Mouse (Mus musculus) cerebellum, adult 9-10 months (tissue): Measurements from ENCODE around the gene Gm49486.
"Not testable (repeated sequence)": the region's sequence is repeated elsewhere in the genome, so short reads cannot be mapped to it uniquely, and the experiment has no call there.

Source experiments
- DNase-seq: peaks from one replicate; pipeline ENCODE4 v3.0.0; 2022

Gm49486 gene

DNA sequence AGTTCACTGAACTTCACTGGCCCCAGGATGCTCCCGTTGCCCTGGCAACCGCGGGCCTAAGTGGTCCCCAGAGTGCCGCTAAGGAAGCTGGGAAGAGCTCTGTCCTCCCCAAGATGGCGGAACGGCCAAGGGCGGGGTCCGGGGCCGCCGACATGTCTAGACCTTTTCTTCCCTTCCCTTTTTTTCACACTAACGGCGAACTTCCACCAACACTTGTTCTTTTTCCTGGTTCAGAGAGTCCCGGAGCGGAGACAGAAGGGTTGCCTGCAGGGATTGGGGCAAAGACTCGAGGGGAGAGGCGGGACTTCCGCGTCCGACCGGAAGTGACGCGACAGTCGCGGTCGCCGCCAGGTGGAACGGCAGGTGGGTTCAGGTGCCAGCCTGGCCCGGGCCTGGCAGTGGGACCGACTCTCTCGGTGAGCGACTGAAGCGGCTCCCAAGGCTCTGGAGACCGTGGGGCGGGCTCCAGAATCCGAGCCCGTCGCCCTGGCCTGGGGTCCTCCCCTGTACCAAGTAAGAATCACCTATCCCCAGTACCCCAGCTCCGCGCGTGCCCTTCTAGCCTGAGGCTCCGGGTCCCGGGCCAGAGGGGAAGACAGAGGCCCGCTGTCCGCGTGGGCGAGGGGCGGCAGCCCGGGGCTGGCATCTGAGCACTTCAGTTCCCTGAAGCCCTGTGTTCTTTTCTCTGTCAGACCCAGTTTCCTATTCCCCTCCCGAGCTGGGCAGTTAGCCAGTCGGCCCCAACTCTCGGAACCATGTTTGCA lies at the start of gene Gm49486, which contains the start of gene Pick1:
Gene Gm49486 (plus strand): TSS at position 334 of the 764 bp plus-strand sequence.
Gene Pick1 (plus strand): TSS at position 116 of the 764 bp plus-strand sequence.
- peak; percentile 93 for DNase-seq

DNA sequence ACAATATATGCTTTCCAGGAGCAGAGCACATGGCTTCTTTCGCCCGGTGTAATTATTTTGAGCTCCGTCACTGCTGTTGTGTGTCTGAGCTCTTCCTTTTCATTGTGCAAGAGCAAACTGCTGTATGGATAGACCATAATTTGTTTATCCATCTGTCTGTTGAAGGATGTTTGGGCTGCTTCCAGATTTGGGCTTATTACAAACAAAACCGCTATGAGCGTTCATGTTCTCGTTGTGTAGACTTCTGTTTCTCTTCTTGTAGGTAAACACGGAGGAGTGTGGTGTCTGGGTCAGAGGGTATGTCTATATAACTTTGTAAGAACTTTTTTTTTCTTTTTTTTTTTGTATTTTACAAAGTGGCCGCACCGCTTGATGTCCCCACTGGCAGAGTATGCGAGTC lies 44.0 kb upstream of the Gm49486 start:
- no peak for DNase-seq

DNA sequence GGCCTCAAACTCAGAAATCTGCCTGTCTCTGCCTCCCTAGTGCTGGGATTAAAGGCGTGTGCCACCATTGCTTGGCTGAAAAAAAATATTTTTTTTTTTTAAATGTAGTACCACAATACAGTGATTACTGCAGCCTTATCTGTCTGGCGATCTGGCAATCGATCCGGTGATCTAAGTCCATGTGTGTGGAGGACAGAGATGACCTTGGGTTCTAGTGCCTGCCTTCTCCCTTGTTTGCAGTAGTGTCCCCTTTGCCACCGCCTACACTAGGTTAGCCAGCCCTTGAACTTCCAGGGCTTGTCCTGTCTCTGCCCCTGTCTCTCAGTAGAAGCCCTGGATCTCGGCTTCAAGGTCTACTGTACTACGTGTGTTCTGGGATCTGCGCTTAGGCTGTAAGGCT lies 41.4 kb upstream of the Gm49486 start:
- no peak for DNase-seq

GRCm38 (mm10) chr15:79191426-79191825 lies 37.8 kb upstream of the Gm49486 start:
- DNase-seq, result no peak

GRCm38 (mm10) chr15:79192450-79192849 lies 36.7 kb upstream of the Gm49486 start:
- no peak for DNase-seq

GRCm38 (mm10) chr15:79192885-79193845 lies 36.0 kb upstream of the Gm49486 start:
- no peak for DNase-seq

DNA sequence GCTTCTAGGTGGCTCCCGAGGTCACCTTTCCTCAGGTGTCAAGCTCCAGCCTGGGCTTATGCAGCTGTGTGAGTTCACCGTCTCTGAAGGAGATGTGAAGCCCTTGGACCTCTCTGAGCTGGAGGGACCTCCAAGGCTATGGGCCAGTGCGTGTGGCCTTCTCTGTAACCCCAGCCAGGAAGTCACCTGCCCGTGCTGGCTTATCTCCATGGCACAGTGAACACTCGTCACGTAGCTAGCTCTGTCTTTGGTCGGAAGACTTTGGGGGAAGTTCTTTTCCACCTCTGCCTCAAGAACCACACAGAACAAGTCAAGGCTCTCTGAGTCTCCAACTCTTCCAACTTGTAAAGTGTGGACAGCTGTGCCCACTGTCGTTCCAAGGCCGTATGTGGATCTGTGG lies 35.1 kb upstream of the Gm49486 start:
- DNase-seq, result no peak

GRCm38 (mm10) chr15:79194946-79195345 lies 34.2 kb upstream of the Gm49486 start:
- DNase-seq, result no peak

DNA sequence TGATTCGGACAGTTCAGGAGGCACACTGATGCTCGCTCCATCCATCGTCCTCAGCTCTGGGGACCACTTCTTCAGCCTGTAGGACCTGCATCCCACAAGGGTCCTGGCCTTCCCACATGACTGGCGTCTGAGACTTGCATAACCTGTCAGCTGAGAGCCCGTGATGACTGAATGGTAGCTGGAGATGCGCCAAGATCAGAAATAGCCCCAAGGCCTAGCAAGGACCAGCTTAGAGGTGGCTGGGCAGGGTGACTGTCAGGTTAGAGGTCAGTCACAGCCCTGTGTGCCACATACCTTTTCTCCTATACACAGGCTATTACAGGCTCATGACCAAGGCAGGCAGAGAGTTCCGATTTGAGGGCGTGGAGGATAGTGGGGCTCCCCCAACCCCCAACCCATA lies 33.7 kb upstream of the Gm49486 start:
- DNase-seq, result no peak

GRCm38 (mm10) chr15:79199390-79199976 lies 29.7 kb upstream of the Gm49486 start:
- DNase-seq, result no peak

GRCm38 (mm10) chr15:79201491-79202150 lies 27.6 kb upstream of the Gm49486 start:
- DNase-seq, result no peak

GRCm38 (mm10) chr15:79202575-79202974 lies 26.6 kb upstream of the Gm49486 start:
- DNase-seq, result no peak

DNA sequence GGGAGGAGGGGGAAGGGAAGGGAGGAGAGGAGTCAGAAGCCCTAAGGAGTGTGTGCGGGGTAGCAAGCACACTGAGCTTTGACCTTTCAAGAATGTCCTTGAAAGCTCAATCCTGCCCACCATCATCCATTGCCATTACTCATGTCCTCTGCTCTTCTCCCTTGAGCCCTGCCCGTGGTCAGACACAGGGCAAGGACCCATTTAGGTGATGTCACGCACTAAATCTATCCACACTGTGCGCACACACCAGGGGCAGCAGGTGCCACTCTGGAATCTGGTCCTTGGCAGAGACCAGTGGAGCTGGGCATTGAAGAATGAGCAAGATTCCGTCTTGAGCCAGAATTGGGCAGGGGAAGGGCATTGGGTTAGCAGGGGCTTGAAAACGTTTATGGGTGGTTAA lies 21.0 kb upstream of the Gm49486 start:
- no peak for DNase-seq

DNA sequence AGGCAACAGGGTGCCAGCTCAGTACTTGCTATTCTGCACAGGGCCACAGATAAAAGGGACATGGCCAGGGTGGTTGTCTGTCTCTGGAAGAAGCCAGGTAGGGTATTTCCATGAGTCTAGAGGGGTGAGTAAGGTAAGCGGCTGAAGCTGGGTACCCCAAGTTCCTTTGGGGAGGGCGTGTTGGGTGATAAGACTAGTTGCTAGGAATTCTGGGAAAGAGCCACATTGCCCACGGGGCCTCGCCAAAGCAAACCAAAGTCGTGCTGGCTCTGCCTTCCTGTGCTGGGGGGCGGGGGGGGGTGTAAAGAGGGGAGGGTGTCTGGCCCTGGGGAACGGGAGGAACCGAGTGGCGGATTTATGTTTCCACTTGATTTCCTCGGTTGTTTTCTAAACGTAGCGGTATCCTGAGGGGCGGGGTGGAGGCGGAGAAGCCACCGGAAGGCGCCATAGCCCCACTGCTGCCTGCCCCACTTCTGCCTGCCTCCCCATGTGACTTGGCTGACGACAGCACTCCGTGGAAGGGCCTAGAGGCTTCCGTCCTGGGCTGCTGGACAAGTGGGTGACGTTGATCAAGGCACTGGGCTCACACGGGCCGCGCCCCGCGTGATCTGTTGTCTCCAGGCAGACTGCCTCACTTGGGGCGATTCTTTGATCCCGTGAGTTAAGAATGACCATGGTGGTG lies 20.3 kb upstream of the Gm49486 start:
- no peak for DNase-seq

DNA sequence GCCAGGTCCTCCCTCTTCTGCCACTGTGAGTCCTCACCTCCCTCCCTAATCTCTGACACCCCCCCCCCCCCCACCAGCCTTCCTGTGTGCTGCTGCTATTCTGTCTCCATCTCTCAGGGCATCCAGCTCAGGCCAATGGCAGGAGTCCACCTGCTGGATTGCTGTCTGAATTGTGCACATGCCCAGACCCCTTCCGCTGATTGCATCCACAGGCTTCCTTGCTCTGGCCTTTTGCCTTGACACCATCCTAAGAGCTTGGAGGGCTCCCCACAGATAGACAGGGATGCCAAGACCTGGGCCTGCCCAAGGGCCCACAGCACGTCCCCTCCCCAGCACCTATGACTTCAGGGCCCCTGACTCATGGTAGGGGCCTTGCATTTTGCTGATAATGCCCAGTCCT lies 18.8 kb upstream of the Gm49486 start:
- no peak for DNase-seq

DNA sequence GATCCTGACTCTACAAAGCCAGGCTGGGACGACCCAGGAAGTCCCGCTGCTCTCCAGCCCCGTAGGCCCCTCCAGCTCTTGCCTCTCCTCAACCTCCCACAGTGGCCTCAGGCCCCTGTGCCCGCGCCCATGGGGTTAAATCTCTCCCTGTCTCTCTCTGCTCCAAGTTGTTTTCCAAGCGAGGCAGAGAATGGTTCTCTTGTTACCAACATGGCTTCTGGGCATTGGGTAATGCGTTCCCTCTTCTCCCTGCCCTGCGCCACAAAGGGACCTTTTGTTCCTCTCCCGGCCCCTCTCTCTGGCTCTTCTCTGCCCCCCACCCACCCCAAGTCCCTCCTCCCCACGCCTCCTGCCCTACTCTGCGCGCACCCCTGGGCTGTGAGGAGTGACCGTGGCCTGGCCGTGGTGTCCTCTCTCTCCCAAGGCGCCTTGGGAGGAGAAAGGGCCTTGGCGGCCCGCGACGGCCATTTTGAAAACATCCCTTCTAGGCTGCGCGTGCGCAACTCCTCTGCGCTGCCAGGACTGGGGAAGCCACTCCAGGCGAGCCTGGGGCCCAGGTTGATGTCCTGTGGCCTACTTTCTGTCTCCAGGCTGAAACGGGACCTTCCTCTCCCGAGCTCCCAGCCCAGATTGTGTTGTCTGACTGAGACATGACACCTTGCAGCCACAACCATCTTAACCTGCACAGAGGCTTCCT lies 16.3 kb upstream of the Gm49486 start:
- DNase-seq, result no peak

- DNase-seq, result no peak
Measured at GRCm38 (mm10) chr15:79213591-79213990, 15.6 kb upstream of the Gm49486 start.

DNA sequence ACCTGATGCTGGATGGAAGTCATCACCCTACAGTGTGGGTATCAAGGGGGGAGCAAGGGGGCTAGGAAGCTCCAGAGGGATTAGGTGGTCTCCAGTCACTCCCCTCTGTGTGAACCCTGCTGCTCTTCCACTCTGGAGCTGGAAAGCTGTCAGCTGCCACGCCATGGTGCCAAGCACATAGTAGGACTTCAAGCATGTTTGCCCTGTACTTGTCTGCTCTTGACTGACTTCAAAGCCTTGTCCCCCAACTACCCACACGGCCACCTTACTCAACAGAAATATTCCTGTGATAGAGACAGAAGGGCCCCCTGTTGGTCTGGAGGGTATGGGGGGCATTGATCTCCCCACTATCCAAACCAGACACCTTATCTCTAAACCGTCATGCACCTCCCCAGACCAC lies 13.0 kb upstream of the Gm49486 start:
- no peak for DNase-seq

DNA sequence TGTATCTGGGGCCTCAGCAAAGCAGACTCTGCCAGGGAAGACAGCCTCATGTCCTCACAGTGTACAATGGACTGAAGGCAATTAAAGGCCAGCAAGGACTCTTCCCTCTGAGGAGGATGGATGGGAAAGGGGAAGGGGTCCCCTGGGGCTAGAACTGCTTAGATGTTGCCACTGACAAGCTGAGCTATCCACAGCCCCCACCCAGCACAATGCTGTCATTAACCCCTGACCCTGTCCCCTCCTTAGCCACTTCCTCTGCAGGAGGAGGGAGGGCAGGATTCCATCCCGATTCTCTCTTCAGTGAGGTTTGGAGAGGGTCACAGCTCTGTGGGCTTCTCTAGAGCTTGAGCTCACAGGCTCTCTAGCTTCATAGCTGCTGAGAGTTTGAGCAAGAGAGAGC lies 9.6 kb upstream of the Gm49486 start:
- no peak for DNase-seq

GRCm38 (mm10) chr15:79223641-79224040 lies 5.5 kb upstream of the Gm49486 start:
- DNase-seq, result no peak

- DNase-seq, result peak; percentile 93
Measured at GRCm38 (mm10) chr15:79224685-79225084, 4.5 kb upstream of the Gm49486 start.

GRCm38 (mm10) chr15:79225780-79226179 lies 3.4 kb upstream of the Gm49486 start:
- DNase-seq, result not testable (repeated sequence)
